ENCODE assay signal across 35 mouse cellular contexts in genomic region chr2:58086420-58086819, GRCm38 (mm10). TPM values are rescaled to one million over a fixed set of nuclear protein-coding genes. Genes with fewer than 3 reads are reported as not detected.
"Had no signal": no experiment of that assay in that cellular context is flagged by ENCODE, and none has a peak within 500 bp of the region (broad histone marks: within the 10 kb centered on the region; RNA-seq: fewer than 3 reads in every experiment).

No protein-coding gene starts in this region.

- H3K4me1 ChIP-seq: heart, embryonic 10.5 days; heart, embryonic 12.5 days; hindbrain, embryonic 10.5 days; hindbrain, embryonic 12.5 days; intestine, embryonic 15.5 days; limb, embryonic 10.5 days; limb, embryonic 12.5 days; liver, embryonic 13.5 days; liver, embryonic 15.5 days had no signal

- H3K27ac ChIP-seq: gastrocnemius, adult 2 months; heart, embryonic 10.5 days; hindbrain, embryonic 10.5 days; hindbrain, embryonic 12.5 days; hindbrain, embryonic 14.5 days; intestine, embryonic 15.5 days; layer of hippocampus, adult 2 months; limb, embryonic 10.5 days; limb, embryonic 12.5 days; liver, embryonic 13.5 days; liver, embryonic 15.5 days had no signal

- H3K4me2 ChIP-seq: heart, embryonic 12.5 days; hindbrain, embryonic 12.5 days; hindbrain, embryonic 14.5 days; intestine, embryonic 15.5 days; limb, embryonic 12.5 days; liver, embryonic 11.5 days; liver, embryonic 13.5 days; liver, embryonic 15.5 days had no signal

- H3K4me3 ChIP-seq: gastrocnemius, adult 2 months; heart, embryonic 10.5 days; heart, embryonic 12.5 days; hindbrain, embryonic 10.5 days; hindbrain, embryonic 12.5 days; intestine, embryonic 15.5 days; layer of hippocampus, adult 2 months; limb, embryonic 10.5 days; limb, embryonic 12.5 days; liver, embryonic 13.5 days; liver, embryonic 15.5 days had no signal

- H3K9me3 ChIP-seq: heart, embryonic 10.5 days; heart, embryonic 12.5 days; hindbrain, embryonic 10.5 days; hindbrain, embryonic 12.5 days; intestine, embryonic 15.5 days; limb, embryonic 10.5 days; limb, embryonic 12.5 days; liver, embryonic 13.5 days; liver, embryonic 15.5 days had no signal

- H3K27me3 ChIP-seq: heart, embryonic 12.5 days; hindbrain, embryonic 12.5 days; intestine, embryonic 15.5 days; limb, embryonic 12.5 days; liver, embryonic 13.5 days; liver, embryonic 15.5 days had no signal

- DNase-seq: gastrocnemius, adult 2 months; gastrocnemius, postnatal 10 days; gastrocnemius, postnatal 25 days; heart, adult 18-20 months; heart, postnatal 10 days; heart, postnatal 4 days; kidney, adult 18-20 months; kidney, adult 8-10 months; kidney, postnatal 10 days; kidney, postnatal 25 days; kidney, postnatal 4 days; layer of hippocampus, postnatal 36 days; liver; liver, embryonic 13.5 days had no signal

- H3K36me3 ChIP-seq: heart, embryonic 10.5 days; heart, embryonic 12.5 days; hindbrain, embryonic 10.5 days; hindbrain, embryonic 12.5 days; intestine, embryonic 15.5 days; limb, embryonic 10.5 days; limb, embryonic 12.5 days; liver, embryonic 13.5 days; liver, embryonic 15.5 days had no signal

- H3K9ac ChIP-seq: heart, embryonic 12.5 days; hindbrain, embryonic 12.5 days; hindbrain, embryonic 14.5 days; intestine, embryonic 15.5 days; limb, embryonic 12.5 days; liver, embryonic 13.5 days; liver, embryonic 15.5 days had no signal

- ATAC-seq: hindbrain, embryonic 16.5 days; inflammation-experienced regulatory T-cells, adult 6 months; intestine, embryonic 15.5 days; intestine, postnatal 0 days had no signal

RNA-seq across cellular contexts. Expression of gene Ermn, which starts 33.8 kb away (rescaled TPM):
- total RNA-seq: gastrocnemius, adult 2 months; gastrocnemius, postnatal 10 days; gastrocnemius, postnatal 25 days; gastrocnemius, postnatal 4 days; granulocyte monocyte progenitor cell, adult 5-6 weeks; heart, adult 18-20 months; heart, adult 8-10 months; heart, postnatal 10 days; heart, postnatal 25 days; heart, postnatal 4 days had no signal
- polyA plus RNA-seq: heart, embryonic 10.5 days; heart, embryonic 12.5 days; heart, embryonic 14.5 days; heart, embryonic 16.5 days; kidney, embryonic 16.5 days; limb, embryonic 10.5 days; liver, embryonic 11.5 days; liver, embryonic 13.5 days; liver, embryonic 15.5 days had no signal
